ENCODE assay signal across 8 mouse cellular contexts in genomic region chr17:53512311-53512951, GRCm38 (mm10). TPM values are rescaled to one million over a fixed set of nuclear protein-coding genes. Genes with fewer than 3 reads are reported as not detected.
DNase-seq lines count a peak whose midpoint lies in the region; ATAC-seq lines count a peak whose summit lies in the region.

No protein-coding gene starts in this region.

- 0 out of 2 replicates have a peak, but pooled peaks have one; percentile 46 for ATAC-seq in kidney, embryonic 15.5 days (replicated peaks; ENCODE audit: low FRiP score)
- ATAC-seq in hindbrain, embryonic 16.5 days = 0 out of 2 replicates have a peak, but pooled peaks have one; percentile 45

- no peak overlapping the region for H3K27ac ChIP-seq in kidney, embryonic 15.5 days
- no peak overlapping the region for H3K27ac ChIP-seq in hindbrain, embryonic 16.5 days (ENCODE audit: low read depth, low read length)

- no peak overlapping the region for H3K4me2 ChIP-seq in kidney, embryonic 15.5 days
- no peak overlapping the region for H3K4me2 ChIP-seq in hindbrain, embryonic 16.5 days (ENCODE audit: low read length)

- no peaks in the 10 kb centered on the region for H3K27me3 ChIP-seq in kidney, embryonic 15.5 days
- no peaks in the 10 kb centered on the region for H3K27me3 ChIP-seq in hindbrain, embryonic 16.5 days (replicated peaks; ENCODE audit: control insufficient read depth, insufficient read depth, low read length)

- no peak for DNase-seq in kidney, postnatal 14 days
- DNase-seq in Muller cell, postnatal 12 days (ENCODE audit: inconsistent ontology term) = peak; percentile 9
- peak; percentile 71 to 72 for DNase-seq in cerebellum, postnatal 14 days
- peak; percentile 12 for DNase-seq in mesoderm, embryonic 11.5 days (ENCODE audit: low read depth, low spot score)
- DNase-seq in thymus, postnatal 36 days = no peak
- no peak for DNase-seq in spleen, adult 12 weeks (ENCODE audit: low spot score)

- no peaks in the 10 kb centered on the region for H3K9me3 ChIP-seq in kidney, embryonic 15.5 days (replicated peaks)
- H3K9me3 ChIP-seq in hindbrain, embryonic 16.5 days (ENCODE audit: control insufficient read depth, low read length) = no peaks in the 10 kb centered on the region

- peaks cover 18% of the 10 kb centered on the region for H3K36me3 ChIP-seq in kidney, embryonic 15.5 days
- peaks cover 4% of the 10 kb centered on the region; the same call in 1 of the 2 replicates for H3K36me3 ChIP-seq in hindbrain, embryonic 16.5 days (ENCODE audit: control insufficient read depth, insufficient read depth, low read length)

- no peaks in the 10 kb centered on the region for H3K4me1 ChIP-seq in kidney, embryonic 15.5 days
- H3K4me1 ChIP-seq in hindbrain, embryonic 16.5 days (ENCODE audit: control insufficient read depth, insufficient read depth, low read depth, low read length) = no peaks in the 10 kb centered on the region

- no peak overlapping the region for H3K4me3 ChIP-seq in kidney, embryonic 15.5 days (replicated peaks)
- no peak overlapping the region for H3K4me3 ChIP-seq in hindbrain, embryonic 16.5 days (ENCODE audit: low read length)

- 85% methylated on average over 2 of the region's 2 CpGs for WGBS in kidney, embryonic 15.5 days
- WGBS in hindbrain, embryonic 16.5 days = 79% methylated on average over 2 of the region's 2 CpGs

- no peak overlapping the region for H3K9ac ChIP-seq in kidney, embryonic 15.5 days
- H3K9ac ChIP-seq in hindbrain, embryonic 16.5 days (ENCODE audit: low read depth, low read length) = no peak overlapping the region

RNA-seq across cellular contexts. Expression of gene Pp2d1, which starts 26.8 kb away (rescaled TPM):
- 0.17 and 0.21 TPM in 2 replicates for polyA plus RNA-seq in kidney, embryonic 15.5 days (2015; fragmentation: Nextera tagmentation; extraction: Ambion mirVana)
- 0.28 and 0.35 TPM in 2 replicates for polyA plus RNA-seq in hindbrain, embryonic 16.5 days (2015; fragmentation: Nextera tagmentation; extraction: Ambion mirVana)

RNA-seq across cellular contexts. Expression of gene Rab5a, which starts 33.4 kb away (rescaled TPM):
- polyA plus RNA-seq in kidney, embryonic 15.5 days (2015; fragmentation: Nextera tagmentation; extraction: Ambion mirVana) = 76.5 and 78.9 TPM in 2 replicates
- 103 and 111 TPM in 2 replicates for polyA plus RNA-seq in hindbrain, embryonic 16.5 days (2015; fragmentation: Nextera tagmentation; extraction: Ambion mirVana)

RNA-seq across cellular contexts. Expression of gene Efhb, which starts 49.3 kb away (rescaled TPM):
- polyA plus RNA-seq in kidney, embryonic 15.5 days (2015; fragmentation: Nextera tagmentation; extraction: Ambion mirVana) = 0.15 and 0.18 TPM in 2 replicates
- polyA plus RNA-seq in hindbrain, embryonic 16.5 days (2015; fragmentation: Nextera tagmentation; extraction: Ambion mirVana) = 0.80 and 1.3 TPM in 2 replicates

RNA-seq across cellular contexts. Expression of gene Kat2b, which starts 54.2 kb away (rescaled TPM):
- 3.8 and 4.4 TPM in 2 replicates for polyA plus RNA-seq in kidney, embryonic 15.5 days (2015; fragmentation: Nextera tagmentation; extraction: Ambion mirVana)
- 4.6 and 7.2 TPM in 2 replicates for polyA plus RNA-seq in hindbrain, embryonic 16.5 days (2015; fragmentation: Nextera tagmentation; extraction: Ambion mirVana)

Comparison
In these comparisons a context has a peak if more than half of its experiments do, and no peak if none do; other contexts are left out.
1. DNase-seq: peak in Muller cell, postnatal 12 days (single experiment), cerebellum, postnatal 14 days (2 of 2) and mesoderm, embryonic 11.5 days (single experiment); none in kidney, postnatal 14 days (single experiment), thymus, postnatal 36 days (0 of 2) and spleen, adult 12 weeks (single experiment).